Mouse (Mus musculus): ENCODE data around the gene Tead1.

DNA sequence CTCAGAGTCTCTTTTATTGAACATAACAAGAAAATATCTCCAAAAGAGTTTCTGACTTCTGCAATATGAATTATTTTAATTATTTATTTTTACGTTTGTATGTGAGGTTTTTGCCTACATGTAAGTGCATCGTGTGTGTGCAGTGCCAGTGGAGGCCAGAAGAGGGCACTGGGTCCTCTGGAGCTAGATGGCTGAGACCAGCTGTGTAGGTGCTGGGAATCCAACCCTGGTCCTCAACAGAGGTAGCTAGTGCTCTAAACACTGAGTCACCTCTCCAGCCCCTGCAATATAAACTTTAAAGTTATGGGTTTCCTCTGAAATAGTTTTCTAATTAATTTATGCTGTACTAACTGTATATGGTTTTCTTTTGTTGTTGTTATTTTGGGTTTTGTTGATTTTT, 43.2 kb upstream of the Tead1 start:
- peak; percentile 28; the same call in 1 of the 2 replicates for TF ChIP-seq CTCF (IDR thresholded peaks at IDR 0.05; ENCODE audit: control insufficient read depth, insufficient read depth, insufficient replicate concordance, low read depth, low read length)
- no peak for TF ChIP-seq POLR2A (IDR thresholded peaks at IDR 0.05; ENCODE audit: control insufficient read depth, low read depth, low read length)

Data from testis, adult 2 months (tissue).